In the genomic region with DNA sequence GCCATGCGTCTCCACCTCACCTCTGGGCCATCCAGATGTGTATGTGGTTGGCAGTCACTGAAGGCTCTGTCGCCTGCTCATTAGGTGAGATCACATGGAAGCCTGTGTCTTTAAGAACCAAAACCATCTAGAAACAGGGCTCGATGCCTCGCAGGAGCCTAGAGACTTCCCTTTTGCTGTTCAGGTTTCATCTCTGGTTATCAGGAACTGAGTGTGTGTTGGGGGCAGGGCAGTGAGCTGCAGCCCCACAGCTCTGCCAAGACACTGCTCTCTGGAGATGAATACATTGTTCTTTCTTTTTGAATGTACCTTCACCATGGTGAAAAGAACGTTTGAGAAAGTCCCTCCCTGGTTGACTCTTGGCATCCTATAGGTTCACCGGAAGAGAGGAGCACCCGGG, we compare ENCODE assay signal across 1 mouse cellular context.
A peak's percentile ranks its signal among the peaks of the same experiment; 100 is the strongest.
TF ChIP-seq lines count a peak whose summit lies in the region.

No protein-coding gene starts in this region.

TF ChIP-seq in MEL, 35 proteins besides CTCF, POLR2A, EP300 and RAD21:
- TF ChIP-seq CHD2 (IDR thresholded peaks at IDR 0.05; ENCODE audit: low read length): peak; percentile 83
- TF ChIP-seq MAX (IDR thresholded peaks at IDR 0.05; ENCODE audit: low read length): peak; percentile 57
- TF ChIP-seq CHD1 (IDR thresholded peaks at IDR 0.05; ENCODE audit: low read depth, low read length): no peak
- TF ChIP-seq ZNF384 (IDR thresholded peaks at IDR 0.05; ENCODE audit: low read depth, low read length): no peak
- TF ChIP-seq POLR2AphosphoS5 (IDR thresholded peaks at IDR 0.05; ENCODE audit: borderline replicate concordance, low read depth, low read length): no peak
- TF ChIP-seq TCF12 (IDR thresholded peaks at IDR 0.05; ENCODE audit: low read depth, low read length): peak; percentile 66
- no peak for TF ChIP-seq USF2 (IDR thresholded peaks at IDR 0.05; ENCODE audit: borderline replicate concordance in 1 of 2, insufficient read depth in 1 of 2, low read depth in 1 of 2, low read length in 2 of 2)
- TF ChIP-seq HCFC1 (IDR thresholded peaks at IDR 0.05; ENCODE audit: low read depth, low read length): peak; percentile 46; the same call in 1 of the 2 replicates
- TF ChIP-seq NRF1 (IDR thresholded peaks at IDR 0.05; ENCODE audit: insufficient read depth, low read depth, low read length, poor library complexity, severe bottlenecking): no peak
- TF ChIP-seq BHLHE40 (IDR thresholded peaks at IDR 0.05; ENCODE audit: borderline replicate concordance, low read depth, low read length): peak; percentile 62; the same call in 1 of the 2 replicates
- peak; percentile 69 for TF ChIP-seq GATA1 (IDR thresholded peaks at IDR 0.05; ENCODE audit: low read depth, low read length)
- 0 out of 2 replicates have a peak, but pooled peaks have one; percentile 63 for TF ChIP-seq ELF1 (IDR thresholded peaks at IDR 0.05; ENCODE audit: low read depth, low read length)
- TF ChIP-seq TBP (IDR thresholded peaks at IDR 0.05; ENCODE audit: low read depth, low read length): 0 out of 2 replicates have a peak, but pooled peaks have one; percentile 17
- TF ChIP-seq NELFE (IDR thresholded peaks at IDR 0.05; ENCODE audit: low read depth, low read length): no peak
- TF ChIP-seq ZC3H11A (IDR thresholded peaks at IDR 0.05; ENCODE audit: low read depth, low read length): no peak
- TF ChIP-seq SIN3A (IDR thresholded peaks at IDR 0.05; ENCODE audit: low read length): peak; percentile 55
- no peak for TF ChIP-seq MYB (IDR thresholded peaks at IDR 0.05; ENCODE audit: low read depth, low read length)
- peak; percentile 47 for TF ChIP-seq ETS1 (IDR thresholded peaks at IDR 0.05; ENCODE audit: low read depth, low read length)
- no peak for TF ChIP-seq KAT2A (conservative IDR thresholded peaks at IDR 0.05; ENCODE audit: low read depth, low read length)
- TF ChIP-seq ZMIZ1 (IDR thresholded peaks at IDR 0.05; ENCODE audit: low read depth, low read length): no peak
- TF ChIP-seq SMC3 (IDR thresholded peaks at IDR 0.05; ENCODE audit: low read depth, low read length): no peak
- no peak for TF ChIP-seq MXI1 (IDR thresholded peaks at IDR 0.05; ENCODE audit: low read depth, low read length)
- TF ChIP-seq POLR2AphosphoS2 (IDR thresholded peaks at IDR 0.05; ENCODE audit: low read length): no peak
- TF ChIP-seq RCOR1 (IDR thresholded peaks at IDR 0.05; ENCODE audit: low read depth, low read length): peak; percentile 82
- no peak for TF ChIP-seq MEF2A (IDR thresholded peaks at IDR 0.05; ENCODE audit: extremely low read depth, insufficient replicate concordance, low read depth, low read length, poor library complexity, severe bottlenecking)
- TF ChIP-seq ZKSCAN1 (IDR thresholded peaks at IDR 0.05; ENCODE audit: low read depth, low read length): no peak
- TF ChIP-seq MAZ (IDR thresholded peaks at IDR 0.05; ENCODE audit: low read depth, low read length): no peak
